Mouse (Mus musculus) urinary bladder, adult 18-20 months (tissue): Measurements from ENCODE around the gene Sertad3.

Source experiments
- DNase-seq, 2 experiments: peaks; one replicate each; pipeline ENCODE4 v3.0.0; 2022; ENCODE audit warnings: low spot score in 2 of 2, mixed read lengths in 2 of 2

Sertad3 gene

DNA sequence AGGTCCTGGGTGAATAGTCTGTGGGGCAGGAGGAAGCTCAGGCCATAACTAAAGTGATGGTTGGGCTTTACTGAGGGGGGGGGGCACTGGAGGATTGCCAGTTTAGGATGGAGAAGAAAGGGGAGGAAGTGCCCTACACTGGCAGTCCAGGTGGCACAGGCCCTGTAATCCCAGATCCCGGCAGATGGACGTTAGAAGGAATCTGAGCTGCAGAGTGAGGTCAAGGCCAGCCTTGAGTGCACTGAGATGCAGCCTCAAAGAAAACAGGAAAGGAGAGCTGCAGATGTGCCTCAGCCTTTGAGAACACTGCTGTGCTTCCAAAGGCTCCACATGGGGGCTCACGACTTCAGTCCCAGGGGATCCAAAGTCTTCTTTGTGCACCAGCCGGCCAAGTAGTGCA is 5.9 kb upstream of the Sertad3 start:
- no peak for DNase-seq

DNA sequence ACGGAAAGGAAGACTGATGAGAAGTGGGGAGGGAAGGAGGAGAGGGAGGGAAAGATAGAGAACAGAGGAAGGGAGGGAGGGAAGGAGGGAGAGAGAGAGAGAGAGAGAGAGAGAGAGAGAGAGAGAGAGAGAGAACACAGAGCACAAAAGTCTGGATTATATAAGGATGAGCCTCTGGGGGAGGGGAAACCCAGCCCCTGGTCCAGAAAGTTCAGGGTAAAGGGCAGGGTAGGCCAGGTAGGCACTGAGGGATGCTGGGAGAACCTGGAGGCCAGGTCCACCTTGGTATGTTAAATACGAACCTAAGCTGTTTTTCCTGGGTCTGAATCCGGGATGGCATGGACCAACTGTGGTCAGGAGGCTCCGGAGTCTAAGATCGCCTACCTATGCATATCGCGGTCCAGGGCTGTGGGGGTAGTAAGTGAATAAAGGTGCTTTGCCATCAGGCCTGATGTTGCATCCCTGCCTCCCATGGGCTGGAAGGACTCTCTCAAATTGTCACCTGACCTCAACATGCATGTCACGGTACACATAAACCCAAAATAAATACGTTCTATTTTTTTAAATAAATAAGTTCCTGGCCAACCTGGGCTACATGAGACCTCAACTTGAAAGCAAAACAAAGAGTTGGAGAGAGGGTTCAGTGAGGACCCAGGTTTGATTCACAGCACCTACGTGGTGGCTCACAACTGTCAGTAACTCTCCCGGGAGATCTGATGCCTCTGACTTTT is 2.0 kb upstream of the Sertad3 start:
- DNase-seq: no peak

DNA sequence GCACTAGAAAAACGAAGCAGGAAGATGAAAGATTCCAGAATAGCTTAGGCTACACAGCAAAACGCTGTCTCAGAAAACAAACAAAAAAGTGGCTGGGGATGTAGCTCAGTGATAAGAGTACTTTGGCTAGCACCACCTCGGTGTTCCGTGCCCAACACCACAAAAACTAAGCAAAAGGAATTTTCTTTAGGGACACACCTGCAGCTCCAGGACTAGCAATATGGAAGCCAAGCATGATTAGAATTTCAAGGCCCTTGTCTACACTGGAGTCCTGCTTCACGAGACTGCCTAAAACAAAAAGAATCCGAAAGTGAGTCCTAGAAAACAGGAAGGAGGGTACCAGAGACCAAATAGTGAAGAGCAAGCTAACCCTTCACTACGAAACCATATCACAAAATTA is 972 bp upstream of the Sertad3 start:
- DNase-seq: peak in 1 of 2 experiments; percentile 24

GRCm38 (mm10) chr7:27473835-27474489 is 394 bp downstream of the Sertad3 start:
- DNase-seq: no peak

DNA sequence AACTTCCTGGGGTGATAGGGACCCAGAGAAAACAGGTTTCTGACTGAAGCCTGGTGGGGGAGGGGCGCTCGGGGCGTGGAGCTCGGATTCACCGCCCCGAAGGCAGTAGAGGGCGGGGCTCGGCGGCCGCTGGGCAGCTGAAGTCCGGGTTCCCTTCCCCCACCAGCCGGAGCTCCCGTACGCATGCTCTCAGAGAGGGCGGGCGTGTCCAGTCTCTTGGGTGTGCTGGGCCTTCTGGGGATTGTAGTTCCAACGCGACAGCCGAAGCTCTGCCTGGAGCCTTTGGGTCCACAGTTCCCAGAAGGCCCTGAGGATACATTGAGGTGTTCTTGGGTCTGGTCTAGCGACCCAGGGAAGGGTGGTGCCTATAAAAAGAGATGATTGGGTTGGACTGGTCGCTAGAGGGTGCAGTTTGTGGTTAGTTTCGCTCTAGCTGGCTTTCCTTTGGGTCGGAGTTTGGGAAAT is 954 bp downstream of the Sertad3 start:
- DNase-seq: peak; percentile 92 to 98

DNA sequence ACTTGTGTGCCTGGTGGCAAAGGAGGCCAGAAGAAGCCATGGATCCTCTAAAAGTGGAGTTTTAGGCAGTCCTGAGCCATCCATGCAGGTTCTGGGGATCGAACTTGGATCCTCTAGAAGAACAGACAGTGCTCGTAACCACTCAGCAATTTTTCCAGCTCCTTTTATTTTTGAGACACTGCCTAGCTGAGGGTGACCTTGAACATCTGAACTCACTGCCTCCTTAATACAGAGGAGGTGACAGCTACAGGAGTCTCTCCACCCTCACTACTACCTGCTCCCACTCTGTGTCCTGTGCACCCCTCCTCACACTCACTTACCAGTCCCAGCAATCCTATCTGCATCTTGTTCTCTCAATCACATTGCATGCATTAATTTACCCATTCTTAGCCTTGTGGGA is 2.0 kb downstream of the Sertad3 start:
- DNase-seq: no peak

- DNase-seq: no peak
These were observed 2.6 kb downstream of the Sertad3 start for GRCm38 (mm10) chr7:27476098-27476635.

- no peak for DNase-seq
These were observed 5.0 kb downstream of the Sertad3 start for GRCm38 (mm10) chr7:27478561-27478960.

DNA sequence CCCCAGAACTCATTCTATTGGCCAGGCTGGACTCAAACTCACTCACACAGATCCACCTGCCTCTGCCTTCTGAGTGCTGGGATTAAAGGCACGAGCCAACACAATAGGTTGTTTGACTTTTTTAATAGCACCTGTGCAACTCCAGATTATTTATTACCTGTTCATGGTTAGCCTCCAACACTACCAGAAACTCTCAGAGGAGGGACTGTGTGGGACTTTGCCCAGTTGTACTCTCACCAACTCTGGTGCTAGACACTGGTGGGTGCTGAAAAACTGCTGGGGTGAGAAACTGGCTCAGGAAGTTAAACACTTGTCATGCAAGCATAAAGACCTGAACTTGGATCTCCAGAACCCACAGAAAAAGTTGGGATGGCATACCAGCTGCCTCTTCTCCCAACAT is 6.2 kb downstream of the Sertad3 start:
- DNase-seq: no peak

DNA sequence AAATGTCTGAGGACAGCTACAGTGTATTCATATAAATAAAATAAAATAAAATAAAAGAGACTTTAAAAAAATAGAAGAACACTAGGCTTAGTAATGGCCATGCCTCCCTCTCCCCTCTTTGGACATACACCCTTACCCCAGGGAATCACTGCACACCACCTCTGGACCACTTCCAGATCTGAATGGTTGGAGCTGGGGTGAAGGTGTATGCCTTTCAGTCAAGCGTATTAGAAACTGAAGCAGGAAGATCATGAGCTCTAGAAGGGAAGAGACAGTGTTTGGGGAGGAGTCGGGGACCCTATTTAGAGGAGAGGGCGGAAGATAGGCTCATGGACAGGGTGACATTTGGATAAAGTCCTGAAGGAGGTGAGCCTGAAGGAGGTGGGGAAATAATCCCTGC is 6.9 kb downstream of the Sertad3 start:
- DNase-seq: no peak

DNA sequence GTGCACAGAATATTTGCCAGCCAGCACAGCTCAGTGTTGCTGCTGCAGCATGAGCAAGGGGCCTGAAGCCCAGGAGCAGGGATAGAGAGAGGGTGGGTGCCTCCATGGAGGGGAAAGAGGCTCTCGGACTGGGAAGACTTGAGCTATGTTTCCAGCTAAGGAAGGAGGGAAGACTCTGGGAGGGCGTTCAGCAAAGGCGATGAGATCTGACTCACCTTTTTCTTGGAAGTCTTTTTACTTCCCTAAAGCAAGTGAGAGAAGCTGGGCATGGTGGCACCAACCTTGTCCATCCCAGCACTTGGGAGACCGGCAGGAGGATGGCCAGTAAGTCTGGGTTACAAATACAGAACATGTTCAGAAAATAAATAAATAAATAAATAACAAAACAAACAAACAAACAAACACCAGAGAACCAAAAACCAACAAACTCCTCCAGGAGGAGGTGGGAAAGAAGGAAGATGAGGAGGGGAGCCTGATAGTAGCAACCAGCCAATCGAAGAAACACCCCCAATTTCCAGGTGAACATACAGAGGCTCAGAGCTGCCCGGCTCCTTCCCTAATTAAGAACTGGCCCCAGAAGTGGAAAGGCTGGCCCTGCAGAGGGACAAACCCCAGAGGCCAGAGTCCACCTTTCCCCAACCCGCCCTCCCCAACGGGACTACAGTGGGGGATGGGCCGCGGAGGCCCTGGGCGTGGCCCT is 7.5 kb downstream of the Sertad3 start:
- no peak for DNase-seq

DNA sequence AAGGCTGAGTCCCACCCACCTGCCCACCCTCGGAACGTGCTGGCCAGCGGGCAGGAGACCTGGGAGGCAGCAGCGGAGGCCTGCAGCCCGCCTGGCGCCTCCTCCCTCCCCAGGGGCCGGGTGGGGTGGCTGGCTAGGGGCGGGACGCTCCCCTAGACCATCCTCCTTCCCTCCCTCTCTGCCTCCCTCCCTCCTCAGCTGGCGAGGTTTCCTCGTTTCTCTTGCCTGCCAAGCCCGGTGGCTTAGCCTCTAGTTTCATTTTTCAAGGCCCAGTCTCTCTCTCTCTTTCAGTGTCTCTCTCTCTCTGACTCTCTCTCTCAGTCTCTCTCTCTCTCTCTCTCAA is 8.0 kb downstream of the Sertad3 start:
- peak; percentile 85 to 94 for DNase-seq

- no peak for DNase-seq
These were observed 10.3 kb downstream of the Sertad3 start for GRCm38 (mm10) chr7:27483860-27484259.

- DNase-seq: no peak
These were observed 12.7 kb downstream of the Sertad3 start for GRCm38 (mm10) chr7:27486102-27486769.

- peak; percentile 99 to 100 for DNase-seq
These were observed 13.5 kb downstream of the Sertad3 start, which contains the start of gene Sertad1 for GRCm38 (mm10) chr7:27486770-27487697. Gene Sertad1 (plus strand): TSS chr7:27486910.

GRCm38 (mm10) chr7:27487740-27488268 is 14.2 kb downstream of the Sertad3 start:
- DNase-seq: peak in 1 of 2 experiments; percentile 37

- no peak for DNase-seq
These were observed 15.8 kb downstream of the Sertad3 start for GRCm38 (mm10) chr7:27489270-27489869.

DNA sequence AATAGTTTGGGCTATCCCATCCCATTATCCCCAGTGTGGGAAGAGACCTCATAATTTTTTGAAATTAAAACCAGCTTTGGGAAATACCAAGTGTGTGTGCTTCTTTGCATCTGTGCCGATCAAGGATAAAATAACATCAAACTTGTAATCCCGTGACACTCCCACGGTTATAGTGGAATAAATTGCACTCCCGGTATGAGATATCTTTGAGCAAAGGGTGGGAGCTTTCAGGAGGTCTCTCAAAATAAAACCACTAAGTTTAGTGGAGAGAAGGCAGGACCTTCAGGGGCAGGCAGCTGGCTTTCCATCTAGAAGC is 16.6 kb downstream of the Sertad3 start:
- no peak for DNase-seq

- peak; percentile 92 to 95 for DNase-seq
These were observed 17.2 kb downstream of the Sertad3 start for GRCm38 (mm10) chr7:27490543-27491329.
